Mouse (Mus musculus) kidney, adult 2 months (tissue): ENCODE results near the gene Lgals1.

Source experiments
- CTCF ChIP-seq: fragments of 200-500 bp; conservative IDR thresholded peaks from 2 replicates; pipeline ENCODE4 v1.5.1; 2011; ENCODE audit warnings: low read depth, mild to moderate bottlenecking, control low read depth, low read length, moderate library complexity, mixed read lengths; ENCODE audit not compliant: insufficient read depth, insufficient read length
- POLR2A ChIP-seq: fragments of 200-500 bp; IDR thresholded peaks from one replicate; pipeline ENCODE4 v1.6.1; 2011; ENCODE audit warnings: low read depth, low read length, control low read depth

GRCm38 (mm10) chr15:78940325-78940724 is 13.8 kb downstream of the Lgals1 start:
- TF ChIP-seq CTCF (no peak), POLR2A (no peak)
